Mouse (Mus musculus) liver, embryonic 13.5 days (tissue): Measurements from ENCODE around the gene Cdh22. TPM values are rescaled to one million over a fixed set of nuclear protein-coding genes. Genes with fewer than 3 reads are reported as not detected.

ENCODE experiments used
- ATAC-seq: fragments of 200-750 bp; cut with Nextera tagmentation; 2 replicates; pipeline ENCODE4 v1.8.0; 2017; ENCODE audit warnings: low read depth, mild to moderate bottlenecking, moderate number of reproducible peaks, moderate library complexity
- DNase-seq: peaks from one replicate; pipeline ENCODE4 v3.0.0; 2022
- H3K27ac ChIP-seq: fragments of 300-500 bp; sonication (generic); 2 replicates; pipeline ENCODE4 v1.5.1; 2015; ENCODE audit warnings: moderate library complexity, mild to moderate bottlenecking, inconsistent platforms
- H3K27me3 ChIP-seq: fragments of 300-500 bp; sonication (generic); 2 replicates; pipeline ENCODE4 v1.6.1; 2015; ENCODE audit warnings: mild to moderate bottlenecking, inconsistent platforms
- H3K36me3 ChIP-seq: fragments of 300-500 bp; sonication (generic); 2 replicates; pipeline ENCODE4 v1.6.1; 2015; ENCODE audit warnings: mild to moderate bottlenecking, inconsistent platforms
- H3K4me1 ChIP-seq: fragments of 300-500 bp; sonication (generic); replicated peaks from 2 replicates; pipeline ENCODE4 v1.6.1; 2015; ENCODE audit warnings: inconsistent platforms
- H3K4me2 ChIP-seq: fragments of 300-500 bp; sonication (generic); 2 replicates; pipeline ENCODE4 v1.6.1; 2015; ENCODE audit warnings: inconsistent platforms, mild to moderate bottlenecking, moderate library complexity
- H3K4me3 ChIP-seq: fragments of 300-500 bp; sonication (generic); replicated peaks from 2 replicates; pipeline ENCODE4 v1.5.1; 2015; ENCODE audit warnings: mild to moderate bottlenecking, inconsistent platforms
- H3K9ac ChIP-seq: fragments of 300-500 bp; sonication (generic); 2 replicates; pipeline ENCODE4 v1.6.1; 2015; ENCODE audit warnings: mild to moderate bottlenecking, inconsistent platforms
- H3K9me3 ChIP-seq: fragments of 300-500 bp; sonication (generic); replicated peaks from 2 replicates; pipeline ENCODE4 v1.6.1; 2016; ENCODE audit warnings: inconsistent platforms
- WGBS: fragments of 180-500 bp; shearing (Covaris S2); methylation state at CpG from one replicate; pipeline ENCODE4 v1.1.7; 2015; ENCODE audit not compliant: insufficient replicate concordance; 5-methylcytosine and 5-hydroxymethylcytosine counted together
- polyA plus RNA-seq: library from polyadenylated mRNA; unstranded; fragments of >200 nt; fragmentation: Nextera tagmentation; extraction: Ambion mirVana; gene quantifications from 2 replicates; pipeline ENCODE4 v1.2.1, GENCODE M21; 2015

Cdh22 gene
- polyA plus RNA-seq, 1 experiment from 2014 or later, result not detected

DNA sequence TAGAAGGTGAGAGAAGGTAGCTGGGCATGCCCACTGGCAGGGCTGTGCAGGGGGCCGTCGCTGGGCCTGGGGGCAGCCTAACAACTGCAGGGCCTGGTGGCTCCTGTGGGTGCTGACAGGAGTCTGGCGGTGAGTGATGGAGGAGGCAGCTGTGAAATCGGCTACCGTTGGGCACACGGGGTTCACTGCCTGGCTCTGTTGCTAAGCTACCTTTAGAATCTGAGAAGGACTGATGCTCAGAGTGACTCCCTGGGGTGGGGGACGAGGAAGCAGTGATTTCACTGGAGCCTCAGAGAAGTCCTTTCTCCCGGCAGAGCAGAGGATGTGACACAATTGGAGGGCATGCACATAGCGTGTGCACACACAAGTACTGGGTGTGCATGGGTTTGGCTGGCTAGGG, 57.7 kb downstream of the Cdh22 start:
- Histone ChIP-seq H3K4me1 (no peaks in the 10 kb centered on the region), H3K27ac (no peak overlapping the region), H3K4me3 (no peak overlapping the region), H3K36me3 (no peaks in the 10 kb centered on the region), H3K9ac (no peak overlapping the region), H3K27me3 (peaks cover 61% of the 10 kb centered on the region), H3K9me3 (no peaks in the 10 kb centered on the region), H3K4me2 (no peak overlapping the region)
- 27% methylated on average over 9 of the region's 9 CpGs for WGBS
- DNase-seq (no peak), ATAC-seq (no peak)

DNA sequence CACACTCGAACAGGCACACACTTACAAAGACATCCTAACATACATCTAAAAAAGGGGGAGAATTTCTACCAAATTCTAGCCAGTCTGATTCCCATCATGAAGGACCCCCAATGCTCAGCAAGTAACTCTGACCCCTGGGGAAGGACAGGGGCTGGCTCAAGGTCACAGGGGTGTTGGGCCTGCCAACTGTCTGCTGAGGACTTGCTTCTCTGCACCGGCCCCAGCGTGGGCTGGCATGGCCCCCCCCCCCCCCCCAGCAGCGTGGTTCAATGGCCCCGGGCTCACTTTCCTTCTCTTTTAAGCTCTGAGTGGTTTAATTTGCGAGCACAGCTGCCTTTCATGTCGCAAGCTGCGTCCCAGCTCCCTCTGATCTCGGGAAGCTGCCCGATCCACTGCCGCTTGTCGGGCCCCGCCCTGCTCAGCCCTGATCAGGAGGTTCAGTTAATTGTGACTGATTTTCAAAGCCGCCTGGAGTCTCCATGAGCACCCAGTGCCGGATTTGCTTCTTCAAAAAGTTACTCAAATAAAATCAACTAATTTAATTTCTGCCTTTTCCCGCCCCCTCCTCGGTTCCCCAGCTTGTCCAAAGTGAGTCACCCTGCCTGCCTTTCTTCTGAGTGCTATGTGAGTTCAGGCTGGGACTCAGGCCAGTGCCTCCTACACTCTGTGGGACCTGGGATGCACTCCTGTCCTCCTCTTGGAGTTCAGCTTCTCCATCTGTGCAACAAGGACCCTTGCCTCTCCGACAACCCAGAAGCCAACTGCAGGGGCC, 67.8 kb downstream of the Cdh22 start:
- no peak overlapping the region for H3K9ac ChIP-seq
- WGBS, result 11% methylated on average over 18 of the region's 18 CpGs
- no peaks in the 10 kb centered on the region for H3K9me3 ChIP-seq
- H3K4me3 ChIP-seq, result no peak overlapping the region
- H3K27ac ChIP-seq, result no peak overlapping the region
- H3K4me2 ChIP-seq, result no peak overlapping the region
- peaks cover 30% of the 10 kb centered on the region for H3K27me3 ChIP-seq
- no peaks in the 10 kb centered on the region for H3K4me1 ChIP-seq
- ATAC-seq (no peak), DNase-seq (no peak)
- H3K36me3 ChIP-seq, result no peaks in the 10 kb centered on the region

DNA sequence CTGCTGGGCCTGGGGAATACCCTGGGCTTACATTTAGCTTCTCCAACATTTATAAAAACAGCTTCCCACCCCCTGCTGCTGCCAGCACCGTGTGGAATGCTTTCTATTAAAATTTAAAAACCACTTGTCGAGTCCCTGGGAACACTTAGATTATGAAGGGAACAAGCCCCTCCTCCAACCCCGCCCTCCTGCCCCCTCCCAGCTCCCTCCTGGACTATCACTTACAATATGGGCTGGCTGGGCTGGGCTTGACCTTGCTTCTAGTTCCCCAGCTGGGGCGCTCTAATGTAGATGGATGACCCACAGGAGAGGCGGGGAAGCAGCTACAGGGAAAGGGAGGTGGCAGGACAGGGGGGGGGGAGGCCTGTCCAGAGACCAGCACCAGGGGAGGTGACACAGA, 72.4 kb downstream of the Cdh22 start:
- 10% methylated on average over 5 of the region's 5 CpGs for WGBS
- Histone ChIP-seq H3K4me3 (no peak overlapping the region), H3K9ac (no peak overlapping the region), H3K27ac (no peak overlapping the region), H3K27me3 (peaks cover 26% of the 10 kb centered on the region), H3K4me2 (no peak overlapping the region), H3K4me1 (no peaks in the 10 kb centered on the region), H3K9me3 (no peaks in the 10 kb centered on the region), H3K36me3 (no peaks in the 10 kb centered on the region)
- DNase-seq (no peak), ATAC-seq (no peak)

DNA sequence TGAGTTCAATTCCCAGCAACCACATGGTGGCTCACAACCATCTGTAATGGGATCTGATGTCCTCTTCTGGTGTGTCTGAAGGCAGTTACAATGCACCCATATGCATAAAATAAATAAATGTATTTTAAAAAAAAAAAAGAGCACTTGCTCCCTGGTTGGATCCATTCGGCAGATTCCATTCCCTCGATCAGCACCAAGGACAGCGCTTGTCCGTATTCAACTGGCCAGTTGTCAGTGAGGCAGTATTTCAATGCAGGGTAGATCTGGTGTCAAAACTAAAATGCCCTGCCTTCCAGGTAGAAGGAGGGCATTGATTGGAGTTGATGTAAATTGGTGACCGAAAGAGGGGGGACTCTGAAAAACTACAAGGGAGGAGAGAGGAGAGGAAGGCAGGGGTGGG, 74.2 kb downstream of the Cdh22 start:
- Histone ChIP-seq H3K4me1 (no peaks in the 10 kb centered on the region), H3K36me3 (no peaks in the 10 kb centered on the region), H3K27me3 (peaks cover 9% of the 10 kb centered on the region), H3K4me2 (no peak overlapping the region), H3K9ac (no peak overlapping the region), H3K27ac (no peak overlapping the region), H3K9me3 (no peaks in the 10 kb centered on the region), H3K4me3 (no peak overlapping the region)
- ATAC-seq (no peak), DNase-seq (no peak)
- WGBS, result 15% methylated on average over 5 of the region's 5 CpGs

DNA sequence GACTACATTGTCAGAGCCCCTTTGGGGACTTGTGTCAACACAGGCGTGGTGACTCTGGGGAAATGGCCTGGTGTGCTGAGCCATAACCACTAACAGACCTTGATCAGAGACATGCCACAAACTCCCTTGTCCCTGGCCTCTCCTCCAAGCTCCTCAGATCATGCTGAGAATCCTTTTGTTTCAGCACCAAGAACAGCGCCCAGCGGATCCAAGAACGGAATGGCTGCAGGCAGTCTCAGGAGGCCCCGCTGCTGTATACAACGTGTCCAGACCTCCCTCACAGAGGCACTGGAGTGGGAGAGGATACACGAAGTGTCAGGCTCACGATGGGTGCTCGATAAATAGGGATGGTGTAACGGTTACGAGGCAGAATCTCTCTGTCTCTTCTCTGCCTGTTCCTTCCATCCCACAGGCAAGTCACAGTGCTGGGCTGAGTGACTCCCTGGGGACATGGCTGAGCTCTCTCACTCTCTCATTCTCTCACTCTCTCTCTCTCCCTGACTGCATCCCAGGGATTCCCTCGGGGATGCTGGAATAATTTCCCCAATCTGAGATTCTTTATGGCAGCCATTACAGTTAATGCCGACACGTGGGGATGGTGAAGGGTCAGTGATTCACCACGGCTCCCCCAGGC, 75.5 kb downstream of the Cdh22 start:
- no peak overlapping the region for H3K4me3 ChIP-seq
- H3K4me1 ChIP-seq, result no peaks in the 10 kb centered on the region
- no peak overlapping the region for H3K27ac ChIP-seq
- WGBS, result 13% methylated on average over 15 of the region's 15 CpGs
- no peak overlapping the region for H3K4me2 ChIP-seq
- peak; percentile 20 for DNase-seq
- H3K27me3 ChIP-seq, result peaks cover 3% of the 10 kb centered on the region; the same call in 1 of the 2 replicates
- H3K9me3 ChIP-seq, result no peaks in the 10 kb centered on the region
- H3K36me3 ChIP-seq, result no peaks in the 10 kb centered on the region
- H3K9ac ChIP-seq, result no peak overlapping the region
- ATAC-seq, result no peak

DNA sequence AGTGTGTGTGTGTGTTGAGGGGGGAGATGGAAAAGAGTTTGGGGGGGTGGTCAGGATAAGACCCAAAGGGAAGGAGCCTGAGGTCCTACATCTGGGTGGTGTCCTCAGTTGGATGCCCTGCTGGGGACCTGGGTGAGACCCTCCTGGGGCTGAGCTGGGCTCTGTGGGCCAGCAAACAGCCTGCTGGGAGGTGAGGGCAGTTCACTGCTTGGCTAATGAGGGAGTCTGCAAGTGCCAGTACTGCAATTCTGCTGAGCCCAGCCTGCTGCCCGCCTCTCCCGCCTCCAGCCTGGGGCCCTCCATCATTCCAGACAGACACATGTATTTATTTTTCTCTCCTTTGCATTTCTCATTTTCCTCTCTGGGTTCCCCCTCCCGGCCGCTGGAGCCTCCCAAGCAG, 76.3 kb downstream of the Cdh22 start:
- WGBS, result 67% methylated on average over 4 of the region's 4 CpGs
- no peaks in the 10 kb centered on the region for H3K9me3 ChIP-seq
- DNase-seq (no peak), ATAC-seq (no peak)
- H3K4me3 ChIP-seq, result no peak overlapping the region
- peaks cover 7% of the 10 kb centered on the region for H3K27me3 ChIP-seq
- no peak overlapping the region for H3K27ac ChIP-seq
- no peaks in the 10 kb centered on the region for H3K36me3 ChIP-seq
- no peak overlapping the region for H3K4me2 ChIP-seq
- no peak overlapping the region for H3K9ac ChIP-seq
- H3K4me1 ChIP-seq, result no peaks in the 10 kb centered on the region

DNA sequence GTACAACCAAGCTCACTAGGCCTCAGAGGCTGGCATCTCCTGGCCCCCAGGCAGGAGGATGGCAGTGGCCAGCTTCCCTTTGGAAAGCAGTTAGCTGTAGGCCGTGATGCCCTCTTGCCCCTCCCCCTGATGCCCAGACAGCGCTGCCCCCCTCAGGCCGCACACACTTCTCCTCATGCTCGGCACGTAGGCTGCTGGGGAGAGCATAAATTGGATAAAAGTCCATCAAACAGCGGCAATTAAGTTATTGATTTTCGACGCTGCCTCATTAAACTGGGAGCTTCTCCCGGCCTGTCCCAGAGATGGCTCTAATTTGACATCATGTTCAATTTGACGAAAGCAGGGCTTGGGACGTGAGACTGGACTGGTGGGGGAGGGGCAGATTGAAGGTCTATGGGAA, 76.8 kb downstream of the Cdh22 start:
- Histone ChIP-seq H3K9me3 (no peaks in the 10 kb centered on the region), H3K27ac (no peak overlapping the region), H3K4me2 (no peak overlapping the region), H3K27me3 (peaks cover 11% of the 10 kb centered on the region), H3K4me1 (no peaks in the 10 kb centered on the region), H3K9ac (no peak overlapping the region), H3K4me3 (no peak overlapping the region), H3K36me3 (no peaks in the 10 kb centered on the region)
- no peak for ATAC-seq
- no peak for DNase-seq
- WGBS, result 63% methylated on average over 11 of the region's 11 CpGs

DNA sequence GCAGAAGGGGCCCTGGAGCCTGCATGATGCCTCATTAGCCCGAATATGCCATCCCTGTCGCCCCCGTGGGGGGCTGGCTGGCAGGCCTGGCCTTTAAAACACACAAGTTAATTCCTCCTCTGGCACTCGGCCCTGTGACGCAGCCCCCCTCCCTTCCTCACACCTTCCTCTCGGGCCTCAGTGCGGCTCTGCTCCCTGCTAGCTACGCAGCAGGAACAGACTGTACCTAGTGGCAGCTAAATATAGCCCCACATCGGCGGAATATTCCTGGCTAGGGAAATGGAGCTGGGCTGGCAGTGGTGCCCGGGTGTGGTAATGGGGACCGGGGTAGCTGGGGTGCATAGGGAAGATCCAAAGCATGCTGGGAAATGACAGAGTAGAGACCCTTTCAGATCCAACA, 81.6 kb downstream of the Cdh22 start:
- Histone ChIP-seq H3K27me3 (peaks cover 15% of the 10 kb centered on the region), H3K4me3 (no peak overlapping the region)
- WGBS, result 18% methylated on average over 12 of the region's 12 CpGs

DNA sequence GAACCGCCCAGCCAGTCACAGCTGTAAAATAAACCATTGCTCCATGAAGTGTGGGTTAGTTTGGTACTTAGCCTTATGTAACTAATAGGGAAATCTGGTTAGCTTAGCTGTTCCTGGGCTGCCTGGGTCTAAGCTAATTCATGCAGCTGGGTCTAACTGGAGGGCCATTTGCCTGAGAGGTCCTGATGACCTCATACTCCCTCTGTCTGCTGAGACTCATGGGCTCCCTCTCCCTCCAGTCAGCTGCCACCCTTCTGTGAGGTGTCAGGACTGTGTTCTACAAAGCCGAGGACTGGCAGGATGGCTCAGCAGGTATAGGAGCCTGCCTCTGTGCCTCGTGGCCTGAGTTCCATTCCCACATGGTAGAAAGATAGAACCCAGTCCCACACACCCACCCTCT, 84.9 kb downstream of the Cdh22 start:
- peaks cover 15% of the 10 kb centered on the region for H3K27me3 ChIP-seq
- no peaks in the 10 kb centered on the region for H3K36me3 ChIP-seq
- no peak overlapping the region for H3K4me2 ChIP-seq
- no peak overlapping the region for H3K27ac ChIP-seq
- DNase-seq (no peak), ATAC-seq (no peak)
- H3K9ac ChIP-seq, result no peak overlapping the region
- no peaks in the 10 kb centered on the region for H3K9me3 ChIP-seq
- H3K4me3 ChIP-seq, result no peak overlapping the region
- WGBS, result 64% methylated on average over 3 of the region's 3 CpGs
- H3K4me1 ChIP-seq, result no peaks in the 10 kb centered on the region

More for the DNA sequence above, 81.6 kb downstream of the Cdh22 start:
- ATAC-seq, result no peak
- Histone ChIP-seq H3K9ac (no peak overlapping the region), H3K27ac (no peak overlapping the region), H3K4me2 (no peak overlapping the region), H3K4me1 (no peaks in the 10 kb centered on the region), H3K9me3 (no peaks in the 10 kb centered on the region), H3K36me3 (no peaks in the 10 kb centered on the region)
- no peak for DNase-seq

DNA sequence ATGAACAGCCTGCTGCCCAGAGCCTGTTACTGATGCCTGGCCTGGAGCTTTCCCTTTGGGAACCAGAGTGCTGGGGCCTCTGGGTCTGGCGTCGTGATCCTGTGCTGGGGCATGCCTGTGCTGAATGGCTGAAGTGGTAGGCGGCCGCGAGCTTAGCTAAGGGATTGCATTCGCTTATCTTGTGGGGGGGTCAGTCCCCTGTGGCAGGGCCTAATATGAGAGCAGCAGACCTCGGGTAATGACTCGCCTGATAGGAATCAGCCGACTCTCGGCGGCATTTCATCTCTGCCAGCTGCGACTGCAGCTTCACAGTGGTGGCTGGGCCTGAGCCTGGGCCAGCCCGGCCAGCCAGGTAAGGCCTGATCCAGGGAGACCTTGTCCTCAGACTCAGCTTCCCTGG, 88.8 kb downstream of the Cdh22 start:
- DNase-seq, result no peak
- H3K36me3 ChIP-seq, result no peaks in the 10 kb centered on the region
- no peaks in the 10 kb centered on the region for H3K4me1 ChIP-seq
- H3K9me3 ChIP-seq, result no peaks in the 10 kb centered on the region
- no peak for ATAC-seq
- no peak overlapping the region for H3K27ac ChIP-seq
- no peak overlapping the region for H3K4me2 ChIP-seq
- no peak overlapping the region for H3K4me3 ChIP-seq
- H3K9ac ChIP-seq, result no peak overlapping the region
- WGBS, result 59% methylated on average over 13 of the region's 13 CpGs
- peaks cover 16% of the 10 kb centered on the region for H3K27me3 ChIP-seq

DNA sequence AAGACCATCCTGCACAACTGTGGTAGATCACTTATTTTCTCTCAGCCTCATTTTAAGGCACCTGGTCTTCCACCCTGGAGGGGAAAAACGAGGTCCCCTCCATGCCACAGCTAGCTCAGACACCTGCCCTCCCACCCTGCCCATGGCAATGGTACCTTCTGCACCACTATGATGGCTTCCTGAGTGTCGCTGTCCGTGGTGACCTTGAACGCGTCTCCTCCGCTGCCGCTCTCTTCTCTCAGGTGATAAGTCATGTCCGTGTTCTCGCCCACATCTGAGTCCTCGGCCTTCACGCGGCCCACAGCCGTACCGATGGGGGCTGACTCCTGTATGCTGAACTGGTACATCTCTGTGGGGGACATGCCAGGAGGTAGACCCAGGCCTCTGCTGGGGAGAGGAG, 91.2 kb downstream of the Cdh22 start:
- Histone ChIP-seq H3K4me1 (no peaks in the 10 kb centered on the region), H3K9me3 (no peaks in the 10 kb centered on the region), H3K4me2 (no peak overlapping the region), H3K9ac (no peak overlapping the region), H3K27me3 (peaks cover 20% of the 10 kb centered on the region), H3K4me3 (no peak overlapping the region), H3K27ac (no peak overlapping the region), H3K36me3 (no peaks in the 10 kb centered on the region)
- DNase-seq (no peak), ATAC-seq (no peak)
- 57% methylated on average over 14 of the region's 14 CpGs for WGBS

DNA sequence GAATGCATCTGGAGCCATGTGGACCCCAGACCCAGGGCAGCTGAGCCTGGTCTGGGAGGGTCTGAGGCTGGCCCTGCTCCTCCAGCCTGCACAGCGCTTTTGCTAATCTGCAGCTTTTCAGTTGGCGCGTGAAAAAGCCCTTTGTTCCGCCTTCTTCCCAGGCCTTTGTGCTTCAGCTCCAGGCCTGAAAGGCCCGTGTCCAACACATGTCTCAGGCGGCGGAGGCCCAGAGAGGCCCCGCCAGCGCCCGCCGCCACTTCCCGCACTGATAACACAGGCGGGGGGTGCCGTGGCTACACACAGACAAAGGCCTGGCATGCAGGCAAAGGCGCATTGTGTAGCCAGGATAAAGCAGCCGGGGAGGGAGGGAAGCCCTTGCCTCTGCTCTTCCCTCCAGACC, 98.6 kb downstream of the Cdh22 start:
- Histone ChIP-seq H3K4me1 (peaks cover 10% of the 10 kb centered on the region), H3K9ac (no peak overlapping the region), H3K27me3 (peaks cover 22% of the 10 kb centered on the region), H3K27ac (no peak overlapping the region), H3K4me3 (no peak overlapping the region), H3K4me2 (0 out of 2 replicates have a peak overlapping the region, but pooled peaks have one; percentile 2), H3K36me3 (no peaks in the 10 kb centered on the region), H3K9me3 (no peaks in the 10 kb centered on the region)
- no peak for DNase-seq
- WGBS, result 10% methylated on average over 16 of the region's 16 CpGs
- no peak for ATAC-seq
